Mouse (Mus musculus): ENCODE results near the gene Birc7.

DNA sequence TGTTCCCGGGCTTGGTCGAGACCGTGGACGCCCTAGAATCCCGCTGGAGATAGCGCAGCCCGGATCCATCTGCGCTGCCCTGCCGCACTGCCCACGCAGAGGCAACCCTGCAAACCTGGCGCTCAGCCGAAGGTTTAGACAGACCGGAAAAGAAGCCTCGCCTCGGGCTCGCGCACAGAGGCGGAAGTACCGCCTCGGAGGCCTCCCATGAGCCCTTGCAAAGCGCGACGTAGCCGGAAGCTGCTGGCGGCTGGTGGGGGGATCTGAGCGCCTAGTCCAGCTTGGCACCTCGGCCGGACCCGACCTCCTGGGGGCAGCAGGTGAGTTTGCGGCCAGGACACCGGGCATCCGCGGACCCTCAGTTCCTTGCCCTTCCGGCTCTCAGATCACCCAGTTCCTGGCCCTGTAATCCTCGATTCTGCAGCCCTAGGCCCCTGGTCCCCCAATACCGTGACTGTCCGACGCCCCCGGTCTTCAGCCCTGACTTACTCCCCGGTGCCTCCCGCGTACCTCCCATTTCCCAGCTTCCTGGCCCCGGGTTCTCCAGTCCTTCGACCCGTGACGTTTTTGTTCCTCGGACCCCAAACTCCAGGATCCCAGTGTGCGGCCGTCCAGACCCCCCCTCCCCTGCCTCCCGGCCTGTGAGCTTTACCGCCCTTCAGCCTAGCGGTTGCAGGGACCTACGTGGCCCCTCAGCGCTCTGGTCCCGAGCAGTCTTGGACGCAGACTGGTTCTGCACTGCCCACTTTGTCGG is 38.4 kb downstream of the Birc7 start, which contains the start of gene Arfgap1:
- TF ChIP-seq POLR2A (IDR thresholded peaks at IDR 0.05; ENCODE audit: low read depth, low read length) (peak; percentile 77), CTCF (IDR thresholded peaks at IDR 0.05; ENCODE audit: extremely low read depth, insufficient read length, insufficient replicate concordance, low read depth, low read length) (no peak)
